Mouse (Mus musculus): ENCODE measurements around the gene Serbp1.

Gene Serbp1

DNA sequence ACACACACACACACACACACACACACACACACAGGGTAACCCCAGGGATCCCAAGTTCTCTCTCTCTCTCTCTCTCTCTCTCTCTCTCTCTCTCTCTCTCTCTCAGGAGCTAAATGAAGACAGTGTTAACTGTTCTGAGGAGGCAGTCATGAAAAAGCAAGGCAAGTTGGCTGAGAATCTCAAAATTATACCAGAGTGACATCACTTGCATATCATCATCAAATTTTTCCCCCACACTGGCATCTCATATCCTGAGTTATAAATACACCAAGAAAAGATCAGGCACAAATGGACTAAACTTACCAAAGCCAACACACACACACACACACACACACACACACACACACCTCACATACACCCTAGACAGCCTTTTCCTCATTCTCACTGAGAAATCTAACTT is 7.0 kb upstream of the Serbp1 start:
- no peak for DNase-seq (ENCODE audit: low read depth, low spot score)

DNA sequence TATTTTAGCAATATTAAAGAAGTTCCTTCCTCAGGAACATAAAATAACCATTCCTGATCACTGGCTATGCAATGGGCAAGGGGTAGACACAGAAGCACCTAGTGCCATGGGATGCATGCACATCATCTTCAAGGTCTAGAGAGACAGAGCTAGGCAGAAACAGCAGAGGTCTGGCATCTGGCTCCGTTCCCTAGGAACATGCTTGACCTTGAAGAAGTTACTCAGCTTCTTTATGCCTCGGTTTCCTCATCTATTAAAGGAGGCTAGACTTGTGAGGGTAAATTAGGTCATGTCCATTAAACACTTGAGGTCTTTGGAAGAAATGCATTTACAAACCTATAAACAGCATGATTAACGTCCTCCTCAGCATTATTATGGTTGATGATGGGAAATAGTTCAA is 2.3 kb upstream of the Serbp1 start:
- DNase-seq (ENCODE audit: low read depth, low spot score), result no peak

DNA sequence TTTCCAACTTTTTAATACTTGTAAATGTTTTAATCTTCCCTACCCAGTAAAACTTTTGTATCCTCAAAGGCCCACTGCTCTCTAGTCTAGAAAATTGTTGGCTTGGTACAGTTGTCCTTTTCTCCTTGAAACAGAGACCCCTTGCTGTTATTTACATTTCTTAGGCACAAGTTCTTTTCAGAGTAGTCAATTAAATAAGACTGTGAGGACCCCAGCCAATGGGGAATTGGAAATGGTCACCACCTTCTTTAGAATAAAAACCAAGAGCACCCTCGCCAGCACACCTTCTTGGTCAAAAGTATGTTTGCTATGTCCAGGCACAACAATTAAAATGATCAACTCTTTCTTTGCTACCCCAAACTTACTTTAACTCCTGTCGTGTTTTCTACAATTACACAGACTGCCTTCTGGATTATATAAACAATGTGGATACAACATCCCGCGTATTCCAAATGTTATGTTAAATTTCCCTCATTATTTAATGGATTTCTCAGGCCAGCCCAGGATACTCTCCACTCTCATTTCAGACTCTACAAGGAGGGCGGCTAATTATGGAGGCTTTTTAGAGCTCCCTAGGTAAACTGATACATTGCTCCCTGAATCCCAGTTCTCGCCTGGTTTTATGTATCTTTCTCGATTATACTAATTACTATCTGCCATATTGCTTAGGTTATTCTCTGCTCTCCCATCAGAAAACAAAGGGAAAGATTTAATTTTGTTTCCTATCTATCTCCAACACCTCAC is 1.3 kb upstream of the Serbp1 start:
- DNase-seq (ENCODE audit: low read depth, low spot score), result no peak

DNA sequence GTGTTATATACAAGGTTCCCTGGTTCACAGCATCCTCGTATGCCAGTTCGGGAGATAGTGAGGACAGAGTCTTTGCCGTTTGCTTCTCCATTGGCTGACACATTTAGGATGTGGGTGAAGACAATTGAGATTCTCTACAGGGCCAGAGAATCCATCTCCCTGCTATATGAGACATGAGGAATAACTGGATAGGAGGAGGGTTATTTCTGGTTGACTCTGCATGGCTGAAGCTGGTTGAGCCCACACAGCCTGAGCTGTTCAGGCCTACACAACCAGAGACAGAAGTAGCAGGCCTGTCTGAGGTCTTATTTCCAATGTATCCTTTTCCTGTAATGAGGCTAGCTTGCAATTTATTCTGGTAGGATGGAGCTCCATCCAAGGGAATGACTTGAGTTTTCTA is 3.3 kb downstream of the Serbp1 start:
- no peak for DNase-seq (ENCODE audit: low read depth, low spot score)

DNA sequence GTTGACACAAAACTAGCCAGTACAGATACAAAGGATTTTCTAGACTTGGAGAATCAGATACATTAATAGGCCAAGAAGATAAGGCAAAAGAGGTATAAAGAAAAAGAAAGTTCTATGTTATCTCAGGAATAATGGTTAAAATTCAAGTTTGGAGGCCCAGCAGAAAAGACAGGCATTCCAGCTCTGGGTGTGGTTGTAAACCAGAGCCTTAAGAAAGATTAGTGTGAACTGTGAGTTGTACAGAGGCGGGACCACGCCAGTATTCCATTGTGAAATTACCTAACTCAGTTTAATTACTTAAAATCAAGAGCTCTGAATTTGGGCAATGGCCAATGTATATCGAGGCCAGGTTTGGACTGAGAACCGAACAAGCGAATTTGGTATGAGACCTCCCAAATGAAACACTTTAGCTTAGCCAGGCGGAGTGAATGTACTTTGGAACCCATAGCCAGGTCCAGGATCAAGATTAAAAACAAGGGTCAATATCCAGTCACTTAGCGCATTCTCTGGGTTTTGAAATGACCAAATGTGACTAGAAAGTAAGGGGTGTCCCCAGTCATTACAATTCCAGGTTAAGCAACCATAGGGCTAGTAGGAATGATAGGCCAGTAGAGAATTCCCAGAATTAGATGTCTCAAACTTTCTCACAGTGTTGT is 5.9 kb downstream of the Serbp1 start:
- DNase-seq (ENCODE audit: low read depth, low spot score), result no peak

DNA sequence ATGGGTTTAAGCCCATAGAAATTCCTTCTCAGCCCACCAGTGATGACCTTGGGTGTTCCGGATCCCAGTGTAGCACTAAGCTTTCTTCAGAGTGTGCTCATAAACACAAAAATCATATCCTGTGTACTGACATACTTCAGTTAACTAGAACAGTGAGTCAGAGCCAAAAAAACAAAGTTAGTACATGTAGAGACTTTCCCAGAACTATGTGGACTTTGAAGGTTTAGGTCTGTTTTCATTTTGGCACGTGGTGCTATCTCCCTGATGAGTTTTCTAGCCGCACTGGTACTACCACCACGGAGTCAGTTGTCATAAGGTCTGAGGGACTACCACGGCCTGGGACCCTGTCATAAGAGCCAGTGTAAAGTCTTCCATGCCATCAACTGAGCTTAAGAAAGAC is 6.5 kb downstream of the Serbp1 start:
- DNase-seq (ENCODE audit: low read depth, low spot score), result no peak

DNA sequence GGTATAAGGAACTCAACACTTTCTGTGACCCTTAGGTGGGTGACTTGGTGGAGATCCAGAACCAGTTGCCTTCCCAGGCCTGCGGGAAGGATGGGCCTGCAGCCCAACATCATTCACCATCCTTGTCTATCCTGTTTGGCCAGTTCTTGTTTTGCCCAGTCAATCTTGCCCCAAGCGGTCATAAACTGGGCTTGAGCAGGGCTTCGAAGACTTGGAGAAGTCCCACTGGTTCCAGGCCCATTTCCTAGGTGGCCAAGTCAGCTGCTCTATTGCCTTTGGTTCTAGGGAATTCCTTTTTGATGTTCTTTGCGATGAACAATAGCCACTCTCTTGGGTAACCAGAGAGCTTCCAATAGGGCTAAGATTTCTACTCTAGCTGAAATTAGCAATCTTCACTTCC is 13.1 kb downstream of the Serbp1 start:
- no peak for DNase-seq (ENCODE audit: low read depth, low spot score)

DNA sequence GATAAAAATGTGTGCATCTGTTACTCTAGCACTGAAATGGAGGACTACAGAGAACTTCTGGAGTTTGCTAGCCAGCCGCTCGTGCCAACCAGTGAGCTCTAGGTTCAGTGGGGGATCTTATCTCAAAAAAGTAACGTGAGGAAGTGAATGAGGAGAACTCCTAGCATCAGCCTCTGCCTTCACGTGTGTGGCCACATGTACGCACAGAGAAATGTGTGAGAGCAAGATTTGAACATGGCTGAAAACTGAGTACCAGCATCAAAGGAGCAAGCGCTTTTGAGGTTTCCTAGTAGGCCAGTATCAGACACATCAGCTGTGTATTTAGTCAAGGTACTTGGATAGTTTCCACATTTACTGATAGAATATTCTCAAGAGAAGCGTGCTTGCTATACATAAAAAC is 27.0 kb downstream of the Serbp1 start:
- no peak for DNase-seq (ENCODE audit: low read depth, low spot score)

DNA sequence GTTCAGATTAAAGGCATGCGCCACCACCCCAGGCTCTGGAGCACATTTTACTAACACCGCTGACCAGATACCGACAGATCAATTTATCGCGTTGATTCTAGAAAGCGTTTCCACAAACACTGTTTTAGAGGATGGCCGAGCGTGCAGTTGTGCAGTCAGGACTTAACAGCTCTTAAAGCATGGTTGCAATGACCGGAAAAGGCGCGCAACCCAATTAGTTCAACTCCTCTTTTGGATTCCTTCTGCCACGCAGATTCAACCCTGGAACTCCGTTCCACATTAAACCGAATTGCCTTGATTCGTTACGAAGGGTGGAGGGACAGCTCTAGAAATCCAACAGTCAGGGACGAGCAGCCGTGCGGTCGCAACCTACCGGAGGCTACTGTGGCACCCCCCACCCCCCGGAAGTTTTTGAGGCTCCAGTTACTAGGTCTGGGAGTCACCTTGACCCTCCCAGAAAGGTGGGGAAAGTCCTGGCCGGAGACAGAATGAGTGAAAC is 28.2 kb downstream of the Serbp1 start:
- DNase-seq (ENCODE audit: low read depth, low spot score), result peak; percentile 63

DNA sequence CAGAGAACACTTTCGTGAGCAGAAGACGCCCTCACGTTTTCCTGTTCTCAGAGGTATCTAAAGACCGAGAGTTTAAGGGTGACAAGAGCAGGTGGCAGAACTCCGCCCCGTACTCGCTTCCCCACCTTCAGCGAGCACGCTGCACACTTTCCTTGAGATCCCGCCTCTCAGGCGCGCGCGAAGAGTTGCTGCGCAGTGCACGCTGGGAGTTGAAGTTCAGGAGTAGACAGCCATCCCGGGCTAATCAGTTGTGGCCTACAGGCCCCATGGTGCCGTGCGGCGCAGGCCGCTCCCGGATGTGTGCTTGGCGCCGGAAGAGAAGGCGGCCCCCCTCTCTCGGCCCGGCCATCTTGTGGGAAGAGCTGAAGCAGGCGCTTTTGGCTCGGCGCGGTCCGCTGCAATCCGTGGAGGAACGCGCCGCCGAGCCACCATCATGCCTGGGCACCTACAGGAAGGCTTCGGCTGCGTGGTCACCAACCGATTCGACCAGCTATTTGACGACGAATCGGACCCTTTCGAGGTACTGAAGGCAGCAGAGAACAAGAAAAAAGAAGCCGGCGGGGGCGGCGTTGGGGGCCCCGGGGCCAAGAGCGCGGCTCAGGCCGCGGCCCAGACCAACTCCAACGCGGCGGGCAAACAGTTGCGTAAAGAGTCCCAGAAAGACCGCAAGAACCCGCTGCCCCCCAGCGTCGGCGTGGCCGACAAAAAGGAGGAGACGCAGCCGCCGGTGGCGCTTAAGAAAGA is 28.9 kb downstream of the Serbp1 start:
- DNase-seq (ENCODE audit: low read depth, low spot score), result peak; percentile 98

DNA sequence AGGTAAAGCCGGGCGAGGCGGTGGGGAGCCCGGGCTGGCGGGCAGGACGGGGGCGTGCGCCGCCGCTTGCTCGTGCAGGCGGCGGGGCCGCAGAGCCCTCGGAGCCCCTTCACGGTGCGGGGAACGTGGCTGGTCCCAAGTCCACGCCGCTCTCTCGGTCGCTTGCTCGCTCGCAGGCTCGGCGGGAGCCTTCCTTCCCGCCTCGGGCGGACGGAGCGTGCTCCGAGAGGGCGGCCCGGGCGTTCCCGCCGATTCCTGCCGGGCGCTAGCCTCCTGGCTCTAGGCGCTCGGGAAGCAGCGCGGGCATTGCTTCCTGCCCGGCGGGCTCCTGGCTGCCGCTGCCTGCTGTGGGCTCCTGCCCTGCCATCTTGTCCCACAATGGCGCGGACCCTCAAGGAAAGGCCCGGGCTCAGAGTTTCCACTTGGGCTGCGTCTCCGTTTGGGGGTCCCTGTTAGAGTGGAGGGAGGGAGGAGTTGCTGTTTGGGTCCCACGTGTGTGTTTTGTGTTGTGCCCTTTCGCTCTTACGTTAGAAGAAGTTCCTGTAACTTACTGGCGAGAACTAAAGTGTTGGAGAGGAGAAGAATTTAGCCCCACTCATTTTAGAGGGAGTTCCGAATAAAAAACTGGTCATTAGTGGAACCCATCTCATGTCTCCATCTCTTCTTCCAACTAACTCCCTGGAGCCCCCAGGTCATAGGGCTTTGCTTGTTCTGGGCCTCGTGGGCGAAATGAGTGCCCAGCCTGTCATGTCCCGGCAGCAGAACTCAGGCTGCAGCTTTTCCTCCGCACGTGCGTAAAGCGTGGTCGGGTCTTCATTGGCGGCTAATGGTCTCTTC is 29.6 kb downstream of the Serbp1 start:
- peak; percentile 61 for DNase-seq (ENCODE audit: low read depth, low spot score)

DNA sequence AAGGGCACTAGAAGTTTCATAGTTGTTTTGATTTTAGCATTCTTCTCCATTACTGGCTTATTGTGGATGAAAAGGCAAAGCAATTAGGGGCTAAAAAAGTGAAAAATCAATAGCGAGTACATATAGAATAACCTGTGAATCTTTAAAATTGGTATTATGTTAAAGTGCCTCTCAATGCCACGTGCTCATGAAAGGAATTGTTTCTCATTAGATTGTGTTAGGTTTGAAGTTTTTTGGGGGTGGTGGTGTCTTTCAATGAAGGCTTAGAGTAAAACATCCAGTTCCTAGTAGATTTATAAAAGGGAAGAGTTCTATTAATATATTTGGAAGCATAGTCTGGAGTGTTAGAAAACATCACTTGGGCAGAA is 30.3 kb downstream of the Serbp1 start:
- no peak for DNase-seq (ENCODE audit: low read depth, low spot score)

DNA sequence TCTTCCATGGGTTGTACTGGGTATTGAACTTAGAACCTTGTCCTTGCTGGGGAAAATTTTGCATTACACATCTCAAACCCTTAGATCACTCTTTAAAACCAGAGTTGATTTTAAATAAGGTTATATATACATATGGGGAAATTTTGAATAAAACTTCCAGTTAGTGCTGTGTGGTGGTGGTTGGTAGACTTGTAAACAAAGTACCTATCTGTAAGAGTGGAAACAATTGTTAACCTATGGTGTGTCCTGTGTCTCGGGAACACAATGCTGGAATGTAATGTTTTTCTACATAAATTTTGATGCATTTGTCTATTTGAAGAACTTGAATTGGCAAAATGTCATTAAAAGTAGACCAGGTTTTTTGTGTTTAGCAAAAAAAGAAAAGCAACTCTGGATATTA is 31.0 kb downstream of the Serbp1 start:
- no peak for DNase-seq (ENCODE audit: low read depth, low spot score)

DNA sequence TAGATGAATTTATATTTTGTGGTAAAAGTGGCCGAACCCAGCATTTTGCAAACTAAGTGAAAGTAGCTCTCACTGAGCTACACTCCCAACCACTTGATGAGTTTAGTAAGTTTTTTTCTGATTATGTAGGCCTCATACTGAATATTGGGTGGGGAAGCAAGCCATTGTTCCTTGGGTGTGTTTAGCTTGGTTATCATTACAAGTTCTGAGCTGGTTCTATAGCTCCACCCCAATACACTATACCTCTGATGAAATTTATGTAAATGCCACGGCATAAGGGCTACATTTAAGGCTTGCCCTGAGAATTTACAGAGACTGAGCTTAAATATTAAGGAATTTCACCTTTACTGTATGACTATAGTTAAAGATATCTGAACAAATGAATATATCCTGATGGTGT is 31.5 kb downstream of the Serbp1 start:
- DNase-seq (ENCODE audit: low read depth, low spot score), result peak; percentile 39

DNA sequence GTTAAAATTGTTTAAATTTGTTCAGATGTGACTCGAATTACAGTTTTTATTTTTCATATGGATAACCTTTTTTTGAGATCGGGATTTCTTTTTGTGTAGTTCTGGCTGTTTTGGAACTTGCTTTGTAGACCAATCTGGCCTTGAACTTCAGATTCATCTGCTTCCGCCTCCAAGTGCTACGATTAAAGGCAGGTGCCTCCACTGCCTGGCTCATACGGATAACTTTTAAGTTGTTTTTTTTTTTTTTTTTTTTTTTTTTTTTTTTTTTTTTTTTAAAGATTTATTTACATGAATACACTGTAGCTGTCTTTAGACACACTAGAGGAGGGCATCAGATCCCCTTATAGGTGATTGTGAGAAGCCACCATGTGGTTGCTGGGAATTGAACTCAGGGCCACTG is 40.0 kb downstream of the Serbp1 start:
- DNase-seq (ENCODE audit: low read depth, low spot score), result no peak

DNA sequence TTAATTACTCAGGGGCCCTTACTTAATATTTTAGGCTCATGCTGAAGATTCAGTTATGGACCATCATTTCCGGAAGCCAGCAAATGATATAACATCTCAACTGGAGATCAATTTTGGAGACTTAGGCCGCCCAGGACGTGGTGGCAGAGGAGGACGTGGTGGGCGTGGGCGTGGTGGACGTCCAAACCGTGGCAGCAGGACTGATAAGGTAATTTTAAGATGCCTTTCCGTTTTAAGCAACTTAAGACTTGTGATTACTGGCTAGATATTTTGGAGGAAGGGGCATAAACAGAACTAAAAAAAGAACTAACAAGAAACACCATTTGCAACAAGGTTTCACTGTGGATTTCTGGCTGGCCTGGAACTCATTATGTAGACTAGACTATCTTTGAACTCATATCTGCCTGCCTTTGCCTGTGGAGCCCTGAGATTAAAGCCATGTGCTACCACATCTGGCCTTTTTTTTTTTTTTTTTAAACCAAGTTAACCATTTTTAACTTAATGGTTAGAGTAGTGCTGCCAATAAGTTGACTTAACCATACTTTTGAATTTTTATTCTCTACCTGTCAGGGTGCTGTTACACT is 43.7 kb downstream of the Serbp1 start:
- no peak for DNase-seq (ENCODE audit: low read depth, low spot score)

DNA sequence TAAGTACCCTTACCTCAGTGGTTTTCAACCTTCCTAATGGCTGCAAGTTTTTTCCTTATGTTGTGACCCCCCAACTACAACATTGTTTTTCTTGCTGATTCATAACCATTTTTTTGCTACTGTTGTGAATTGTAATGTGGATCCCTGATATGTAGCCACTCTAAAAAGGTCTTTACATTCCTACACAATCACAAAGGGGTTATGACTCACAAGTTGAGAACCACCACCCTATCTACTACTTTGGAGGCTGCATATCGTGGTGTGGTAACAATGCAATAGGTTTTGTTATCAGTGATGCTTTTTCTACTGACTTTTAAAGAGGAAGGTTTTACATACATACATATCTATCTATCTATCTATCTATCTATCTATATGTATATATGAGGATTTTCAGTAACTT is 44.9 kb downstream of the Serbp1 start:
- DNase-seq (ENCODE audit: low read depth, low spot score), result peak; percentile 31

DNA sequence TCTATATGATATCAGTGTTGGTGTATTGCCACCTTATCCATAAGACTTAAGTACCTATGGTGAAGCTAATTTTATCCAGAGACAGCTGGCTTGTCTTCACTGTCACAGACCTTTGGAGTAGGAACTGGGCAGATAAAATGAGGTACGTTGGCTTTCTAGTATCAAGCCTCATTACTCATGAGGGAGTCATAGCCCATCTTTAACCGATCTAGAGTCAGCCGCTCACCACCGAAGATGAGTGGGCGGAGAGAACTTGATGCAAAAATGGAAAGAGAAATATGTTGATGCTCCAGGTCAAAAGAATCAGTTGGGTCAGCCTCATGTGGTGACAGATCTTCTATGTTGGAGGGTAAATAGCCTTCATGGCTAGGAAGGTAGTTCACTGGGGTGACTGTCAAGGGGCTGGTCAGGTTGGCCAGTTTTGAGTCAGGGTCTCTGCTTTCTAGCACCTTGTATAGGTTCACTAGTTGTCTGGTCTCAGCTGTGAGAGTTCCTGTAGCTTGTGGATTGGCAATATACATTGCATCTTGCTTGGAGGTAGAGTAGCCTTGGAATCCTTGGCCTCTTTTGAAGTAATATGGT is 54.2 kb downstream of the Serbp1 start:
- peak; percentile 56 for DNase-seq (ENCODE audit: low read depth, low spot score)

DNA sequence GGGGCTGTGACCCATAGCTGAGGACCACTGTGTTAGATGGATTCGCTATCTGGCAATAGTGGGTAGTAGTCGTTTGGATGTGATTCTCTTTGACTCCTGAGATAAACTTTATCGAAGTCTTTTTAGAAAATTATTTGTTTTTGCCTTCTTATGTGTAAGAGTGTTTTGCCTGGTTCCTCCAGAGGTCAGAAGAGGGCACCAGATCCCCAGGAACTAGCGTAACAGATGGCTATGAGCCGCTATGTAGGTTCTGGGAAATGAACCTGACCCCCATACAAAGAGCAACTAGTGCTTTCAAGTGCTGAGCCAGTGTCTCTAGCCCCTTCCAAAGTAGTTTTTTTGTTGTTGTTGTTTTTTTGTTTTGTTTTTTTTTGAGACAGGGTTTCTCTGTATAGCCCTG is 58.1 kb downstream of the Serbp1 start:
- peak; percentile 33 for DNase-seq (ENCODE audit: low read depth, low spot score)

DNA sequence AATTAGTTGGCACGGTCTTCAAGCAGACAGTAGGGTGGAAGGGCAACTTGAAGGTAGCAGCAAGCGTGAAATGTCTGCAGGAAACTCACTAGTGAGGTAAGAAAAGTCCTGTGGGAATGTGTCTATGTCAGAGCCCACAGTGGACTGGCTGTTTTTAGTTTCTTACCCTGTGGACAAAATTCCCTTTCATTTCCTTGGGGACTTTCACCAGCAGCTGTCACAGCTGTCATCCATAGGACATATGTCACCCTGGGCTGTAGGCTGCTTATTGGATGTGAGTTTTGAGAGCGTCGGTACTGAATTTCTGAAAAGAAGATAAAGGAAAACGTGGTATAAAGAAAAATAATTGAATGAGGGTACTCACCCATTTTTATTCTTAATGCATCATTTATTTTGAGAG is 60.8 kb downstream of the Serbp1 start:
- DNase-seq (ENCODE audit: low read depth, low spot score), result no peak

DNA sequence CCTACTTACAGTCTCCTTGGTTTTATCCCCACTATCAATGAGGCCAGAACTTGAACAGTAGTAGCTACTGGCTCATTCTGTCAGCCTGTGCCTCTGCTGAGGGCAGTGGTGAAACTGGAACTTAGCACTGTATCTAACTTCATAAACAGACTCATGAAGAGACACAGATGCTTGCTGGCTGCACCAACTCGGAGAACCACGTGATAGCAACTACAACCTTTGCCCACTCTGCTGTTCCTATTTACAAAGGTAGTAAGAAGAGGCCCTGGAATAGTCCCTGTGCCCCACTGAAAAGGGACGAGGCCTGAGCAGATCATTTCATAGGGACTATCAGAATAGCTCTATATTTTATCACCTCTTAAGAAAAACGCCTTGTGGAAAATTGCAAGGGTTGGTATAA is 62.3 kb downstream of the Serbp1 start:
- DNase-seq (ENCODE audit: low read depth, low spot score), result no peak

All from 3T3-L1 (cell line).